Mouse (Mus musculus) skeletal muscle tissue, adult 2 months (tissue): Measurements from ENCODE around the gene Rundc3a.

ENCODE experiments used
- DNase-seq: peaks from one replicate; pipeline ENCODE4 v3.0.0-alpha.2; 2012; ENCODE audit warnings: low read depth, low spot score

Rundc3a gene

GRCm38 (mm10) chr11:102447497-102447896 lies 54.3 kb downstream of the Rundc3a start, which contains the start of gene Fam171a2:
Gene Fam171a2 (minus strand): TSS chr11:102447682.
- no peak for DNase-seq

DNA sequence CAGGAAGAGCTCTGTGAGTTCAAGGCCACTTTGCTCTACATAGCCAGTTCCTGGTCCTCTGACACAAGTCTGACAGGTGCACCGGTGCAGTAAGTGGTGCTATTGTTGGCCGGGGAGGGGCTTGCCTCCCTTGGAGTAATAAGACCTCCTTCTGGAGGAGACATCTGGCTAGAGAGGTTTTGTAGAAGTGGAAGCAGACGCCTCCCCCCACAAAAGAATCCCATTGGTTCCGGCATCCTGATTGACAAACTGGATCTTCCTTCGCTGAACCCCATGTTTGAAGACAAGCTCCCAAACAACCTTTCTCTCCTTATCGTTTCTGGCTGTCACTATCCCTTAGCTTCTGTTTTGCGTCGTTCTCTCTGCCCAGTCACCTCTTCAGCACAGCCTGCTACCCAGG lies 55.1 kb downstream of the Rundc3a start:
- DNase-seq: no peak

GRCm38 (mm10) chr11:102449043-102450008 lies 56.1 kb downstream of the Rundc3a start:
- no peak for DNase-seq
